Comparison of ENCODE assay signal across 8 mouse cellular contexts in genomic region chr1:160194529-160195336, GRCm38 (mm10). TPM values are rescaled to one million over a fixed set of nuclear protein-coding genes. Genes with fewer than 3 reads are reported as not detected.
DNase-seq lines count a peak whose midpoint lies in the region; ATAC-seq lines count a peak whose summit lies in the region.

Gene Mrps14 (plus strand): TSS chr1:160195215.

- H3K4me3 ChIP-seq in heart, embryonic 10.5 days = peak within 1 kb of the TSS; percentile 97
- H3K4me3 ChIP-seq in kidney, embryonic 15.5 days (replicated peaks) = peak within 1 kb of the TSS; percentile 89

- H3K27me3 ChIP-seq in heart, embryonic 10.5 days (ENCODE audit: insufficient read depth, poor library complexity, severe bottlenecking) = no peaks in the 10 kb centered on the region
- no peaks in the 10 kb centered on the region for H3K27me3 ChIP-seq in kidney, embryonic 15.5 days

- peaks cover 18% of the 10 kb centered on the region for H3K36me3 ChIP-seq in heart, embryonic 10.5 days
- peaks cover 26% of the 10 kb centered on the region for H3K36me3 ChIP-seq in kidney, embryonic 15.5 days

- no peaks in the 10 kb centered on the region for H3K9me3 ChIP-seq in heart, embryonic 10.5 days
- H3K9me3 ChIP-seq in kidney, embryonic 15.5 days (replicated peaks) = no peaks in the 10 kb centered on the region

- DNase-seq in B cell, adult 2 months = peak; percentile 99 to 100
- DNase-seq in brain, adult 2 months (ENCODE audit: low read depth, low spot score) = peak; percentile 100
- DNase-seq in heart, embryonic 10.5 days (ENCODE audit: low spot score) = peak; percentile 99
- DNase-seq in liver = peak; percentile 99
- DNase-seq in spleen, postnatal 4 days (ENCODE audit: low spot score in 2 of 2) = peak; percentile 98 to 99

- peak; percentile 98 for ATAC-seq in erythroblast, adult 5-6 weeks (replicated peaks; ENCODE audit: low FRiP score, poor library complexity, severe bottlenecking)
- ATAC-seq in kidney, embryonic 15.5 days (replicated peaks; ENCODE audit: low FRiP score) = peak; percentile 100
- ATAC-seq in monocyte, adult 5-6 weeks (replicated peaks; ENCODE audit: insufficient number of reproducible peaks, low FRiP score, low TSS enrichment, poor library complexity, severe bottlenecking) = peak; percentile 97

- peak within 1 kb of the TSS; percentile 92 for H3K9ac ChIP-seq in kidney, embryonic 15.5 days

- 7% methylated on average over 31 of the region's 31 CpGs for WGBS in heart, embryonic 10.5 days
- WGBS in kidney, embryonic 15.5 days = 8% methylated on average over 31 of the region's 31 CpGs

- H3K27ac ChIP-seq in heart, embryonic 10.5 days = peak within 1 kb of the TSS; percentile 95
- peak within 1 kb of the TSS; percentile 86 for H3K27ac ChIP-seq in kidney, embryonic 15.5 days

- H3K4me1 ChIP-seq in heart, embryonic 10.5 days = no peaks in the 10 kb centered on the region
- H3K4me1 ChIP-seq in kidney, embryonic 15.5 days = peaks cover 13% of the 10 kb centered on the region

- H3K4me2 ChIP-seq in kidney, embryonic 15.5 days = peak within 1 kb of the TSS; percentile 78

RNA-seq across cellular contexts. Expression of gene Mrps14, which starts in this region (rescaled TPM):
- total RNA-seq in erythroblast, adult 5-6 weeks (2015; ENCODE audit: low replicate concordance) = 20.8 and 47.6 TPM in 2 replicates
- total RNA-seq in erythroblast, adult 5-6 weeks (2017; ENCODE audit: low replicate concordance) = 18.1 and 23.9 TPM in 2 replicates
- polyA plus RNA-seq in heart, embryonic 10.5 days (2016; fragmentation: Nextera tagmentation; extraction: Ambion mirVana) = 195 and 204 TPM in 2 replicates
- 256 and 291 TPM in 2 replicates for polyA plus RNA-seq in kidney, embryonic 15.5 days (2015; fragmentation: Nextera tagmentation; extraction: Ambion mirVana)
- total RNA-seq in monocyte, adult 5-6 weeks (2017) = 38.5 to 89.8 TPM (median 78.3 TPM) in 3 replicates

Comparison
In these comparisons a context has a peak if more than half of its experiments do, and no peak if none do; other contexts are left out.
1. Peak in every context shown above with its lines: DNase-seq, ATAC-seq, H3K4me3 ChIP-seq and H3K27ac ChIP-seq.